Mouse (Mus musculus) ES-E14 (cell line): Measurements from ENCODE around the gene Dock4. TPM values are rescaled to one million over a fixed set of nuclear protein-coding genes. Genes with fewer than 3 reads are reported as not detected.

Experiments
- DNase-seq: peaks from one replicate; pipeline ENCODE4 v3.0.0-alpha.2; 2013; ENCODE audit warnings: low read depth, low spot score
- H3K27ac ChIP-seq: 2 replicates; pipeline ENCODE4 v1.5.1; 2012; ENCODE audit warnings: low read depth, mild to moderate bottlenecking, low read length, moderate library complexity, mixed read lengths; ENCODE audit not compliant: poor library complexity, insufficient read depth, severe bottlenecking
- H3K36me3 ChIP-seq: 2 replicates; pipeline ENCODE4 v1.6.1; 2012; ENCODE audit warnings: mild to moderate bottlenecking, low read length, moderate library complexity, mixed read lengths; ENCODE audit not compliant: control insufficient read depth, poor library complexity, insufficient read depth, severe bottlenecking
- H3K4me1 ChIP-seq, 2 experiments: fragments of 150-350 bp in 1 of 2; sonication (generic) in 1 of 2; 2 replicates each; pipeline ENCODE4 v1.6.1; 2012; ENCODE audit warnings: low read length in 2 of 2, mild to moderate bottlenecking in 1 of 2, mixed read lengths in 1 of 2; ENCODE audit not compliant: control insufficient read depth in 2 of 2, insufficient read depth in 2 of 2, poor library complexity in 1 of 2
- H3K4me3 ChIP-seq, 2 experiments: fragments of 150-350 bp in 1 of 2; sonication (generic) in 1 of 2; 2 replicates each; pipeline ENCODE4 v1.5.1; 2012; ENCODE audit warnings: low read length in 2 of 2, low read depth in 1 of 2, mild to moderate bottlenecking in 1 of 2, mixed read lengths in 1 of 2; ENCODE audit not compliant: insufficient read depth in 1 of 2, poor library complexity in 1 of 2, severe bottlenecking in 1 of 2
- H3K9ac ChIP-seq: 2 replicates; pipeline ENCODE4 v1.6.1; 2012; ENCODE audit warnings: low read depth, mild to moderate bottlenecking, low read length, mixed read lengths; ENCODE audit not compliant: poor library complexity, insufficient read depth, severe bottlenecking
- H3K9me3 ChIP-seq: fragments of 150-350 bp; sonication (generic); 2 replicates; pipeline ENCODE4 v1.6.1; 2012; ENCODE audit warnings: low read depth, mild to moderate bottlenecking, low read length; ENCODE audit not compliant: control insufficient read depth, insufficient read depth
- CHD2 ChIP-seq: IDR thresholded peaks from 2 replicates; pipeline ENCODE4 v1.6.1; 2014; ENCODE audit warnings: mild to moderate bottlenecking, low read depth, low read length, inconsistent platforms
- HCFC1 ChIP-seq: IDR thresholded peaks from 2 replicates; pipeline ENCODE4 v1.6.1; 2012; ENCODE audit warnings: low read length, inconsistent platforms, borderline replicate concordance; ENCODE audit not compliant: insufficient read depth
- MAFK ChIP-seq: IDR thresholded peaks from 2 replicates; pipeline ENCODE4 v1.6.1; 2014; ENCODE audit warnings: mild to moderate bottlenecking, low read depth, low read length, inconsistent platforms; ENCODE audit not compliant: insufficient read depth
- ZC3H11A ChIP-seq: IDR thresholded peaks from 2 replicates; pipeline ENCODE4 v1.6.1; 2012; ENCODE audit warnings: low read depth, mild to moderate bottlenecking, inconsistent platforms, low read length, borderline replicate concordance
- ZNF384 ChIP-seq: IDR thresholded peaks from 2 replicates; pipeline ENCODE4 v1.6.1; 2012; ENCODE audit warnings: low read depth, low read length, inconsistent platforms
- in situ Hi-C, 2 experiments: fragments of 600-800 bp; cut with MboI; formaldehyde crosslinking; loops; one replicate each; pipeline ENCODE4 v1.15.1; 2025; ENCODE audit warnings: low sequenced_read_pairs in 2 of 2, inconsistent platforms in 1 of 2; ENCODE audit not compliant: unreplicated experiment in 2 of 2
- total RNA-seq: library from RNA; depleted of rRNA; stranded (reverse); fragments of 300-350 nt; gene quantifications from 2 replicates; pipeline ENCODE4 v1.2.3, GENCODE M21; 2012; rRNA removed

The Dock4 gene
- total RNA-seq, 1 experiment = 7.9 TPM

GRCm38 (mm10) chr12:40889534-40889933 is 443.8 kb downstream of the Dock4 start:
- in situ Hi-C loops = no loop called here
- no peaks in the 10 kb centered on the region for H3K9me3 ChIP-seq
- H3K9ac ChIP-seq = no peak overlapping the region
- H3K4me1 ChIP-seq = peaks cover 3 to 15% of the 10 kb centered on the region in 2 experiments; a peak in 3 of 4 replicates
- TF ChIP-seq MAFK = no peak
- no peak for TF ChIP-seq ZNF384
- no peak for TF ChIP-seq CHD2
- TF ChIP-seq ZC3H11A = no peak
- TF ChIP-seq HCFC1 = no peak
- no peak for DNase-seq
- H3K4me3 ChIP-seq = no peak overlapping the region
- H3K27ac ChIP-seq = no peak overlapping the region
- no peaks in the 10 kb centered on the region for H3K36me3 ChIP-seq

GRCm38 (mm10) chr12:40891168-40891567 is 445.4 kb downstream of the Dock4 start:
- DNase-seq = no peak
- no peaks in the 10 kb centered on the region for H3K9me3 ChIP-seq
- no peak overlapping the region for H3K27ac ChIP-seq
- peaks cover 3 to 15% of the 10 kb centered on the region in 2 experiments; a peak in 3 of 4 replicates for H3K4me1 ChIP-seq
- in situ Hi-C loops = no loop called here
- H3K4me3 ChIP-seq = no peak overlapping the region
- no peak overlapping the region for H3K9ac ChIP-seq
- TF ChIP-seq CHD2 = no peak
- no peak for TF ChIP-seq ZNF384
- no peak for TF ChIP-seq MAFK
- TF ChIP-seq HCFC1 = no peak
- TF ChIP-seq ZC3H11A = no peak
- no peaks in the 10 kb centered on the region for H3K36me3 ChIP-seq

GRCm38 (mm10) chr12:40893741-40894140 is 448.0 kb downstream of the Dock4 start:
- H3K27ac ChIP-seq = no peak overlapping the region
- H3K36me3 ChIP-seq = no peaks in the 10 kb centered on the region
- peaks cover 0 to 16% of the 10 kb centered on the region in 2 experiments; a peak in 1 of 4 replicates for H3K4me1 ChIP-seq
- H3K9ac ChIP-seq = no peak overlapping the region
- in situ Hi-C loops = no loop called here
- H3K4me3 ChIP-seq = no peak overlapping the region
- no peaks in the 10 kb centered on the region for H3K9me3 ChIP-seq
- TF ChIP-seq HCFC1 = no peak
- TF ChIP-seq ZNF384 = no peak
- no peak for TF ChIP-seq MAFK
- no peak for TF ChIP-seq ZC3H11A
- no peak for TF ChIP-seq CHD2
- DNase-seq = no peak

- TF ChIP-seq HCFC1 (no peak), ZNF384 (no peak), CHD2 (no peak), MAFK (no peak), ZC3H11A (no peak)
These were observed 448.9 kb downstream of the Dock4 start for GRCm38 (mm10) chr12:40894695-40895094.

More at GRCm38 (mm10) chr12:40894695-40895094, 448.9 kb downstream of the Dock4 start:
- Histone ChIP-seq H3K4me1 (peaks cover 0 to 16% of the 10 kb centered on the region in 2 experiments; a peak in 2 of 4 replicates), H3K9ac (no peak overlapping the region), H3K27ac (no peak overlapping the region), H3K36me3 (no peaks in the 10 kb centered on the region), H3K4me3 (no peak overlapping the region), H3K9me3 (no peaks in the 10 kb centered on the region)
- in situ Hi-C loops = no loop called here
- DNase-seq = no peak

Other genes starting within 250 kb of the Dock4 start
- gene Lsmem1, start 246.5 kb upstream of the Dock4 start, total RNA-seq = 0.09 and 0.16 TPM in 2 replicates
- gene Ifrd1, start 197.4 kb upstream of the Dock4 start, total RNA-seq = 79.8 and 116 TPM in 2 replicates
- 19.2 and 21.9 TPM in 2 replicates for gene Zfp277, start 50 bp upstream of the Dock4 start, total RNA-seq